Mouse (Mus musculus): ENCODE results near the gene Ttll2.
"Not testable (repeated sequence)": the region's sequence is repeated elsewhere in the genome, so short reads cannot be mapped to it uniquely, and the experiment has no call there.

Gene Ttll2

GRCm38 (mm10) chr17:7352596-7352995 lies at the start of gene Ttll2:
Ttll2 (minus strand) TSS chr17:7352696.
- in situ Hi-C loops (cut with MboI, MseI): loop anchor here in 1 of 2 experiments (10.0 kb wide), 1 partner anchor 58 kb away; no protein-coding TSS in a partner anchor

GRCm38 (mm10) chr17:7399770-7400169 lies 47.3 kb upstream of the Ttll2 start:
- in situ Hi-C loops (cut with MboI, MseI): not testable (repeated sequence)

GRCm38 (mm10) chr17:7398198-7398847 lies 45.8 kb upstream of the Ttll2 start:
- in situ Hi-C loops (cut with MboI, MseI): not testable (repeated sequence)

- in situ Hi-C loops (cut with MboI, MseI): not testable (repeated sequence)
Measured at GRCm38 (mm10) chr17:7397079-7397478, 44.6 kb upstream of the Ttll2 start.

- in situ Hi-C loops (cut with MboI, MseI): not testable (repeated sequence)
Measured at GRCm38 (mm10) chr17:7396288-7396687, 43.8 kb upstream of the Ttll2 start.

GRCm38 (mm10) chr17:7395671-7396070 lies 43.2 kb upstream of the Ttll2 start:
- in situ Hi-C loops (cut with MboI, MseI): not testable (repeated sequence)

- in situ Hi-C loops (cut with MboI, MseI): not testable (repeated sequence)
Measured at GRCm38 (mm10) chr17:7395116-7395515, 42.6 kb upstream of the Ttll2 start.

GRCm38 (mm10) chr17:7389898-7390297 lies 37.4 kb upstream of the Ttll2 start:
- in situ Hi-C loops (cut with MboI, MseI): not testable (repeated sequence)

- in situ Hi-C loops (cut with MboI, MseI): not testable (repeated sequence)
Measured at GRCm38 (mm10) chr17:7388958-7389356, 36.5 kb upstream of the Ttll2 start.

- in situ Hi-C loops (cut with MboI, MseI): not testable (repeated sequence)
Measured at GRCm38 (mm10) chr17:7388341-7388957, 36.0 kb upstream of the Ttll2 start.

GRCm38 (mm10) chr17:7386016-7386415 lies 33.5 kb upstream of the Ttll2 start:
- in situ Hi-C loops (cut with MboI, MseI): not testable (repeated sequence)

GRCm38 (mm10) chr17:7385364-7385763 lies 32.9 kb upstream of the Ttll2 start, which contains the start of gene Unc93a2:
Unc93a2 (minus strand) TSS chr17:7385464.
- in situ Hi-C loops (cut with MboI, MseI): not testable (repeated sequence)

GRCm38 (mm10) chr17:7383167-7384143 lies 31.0 kb upstream of the Ttll2 start:
- in situ Hi-C loops (cut with MboI, MseI): not testable (repeated sequence)

- in situ Hi-C loops (cut with MboI, MseI): not testable (repeated sequence)
Measured at GRCm38 (mm10) chr17:7382711-7383110, 30.2 kb upstream of the Ttll2 start.

GRCm38 (mm10) chr17:7377907-7378306 lies 25.4 kb upstream of the Ttll2 start:
- in situ Hi-C loops (cut with MboI, MseI): not testable (repeated sequence)

- in situ Hi-C loops (cut with MboI, MseI): not testable (repeated sequence)
Measured at GRCm38 (mm10) chr17:7376951-7377700, 24.6 kb upstream of the Ttll2 start.

GRCm38 (mm10) chr17:7371879-7372278 lies 19.4 kb upstream of the Ttll2 start, which contains the start of gene Gm49630:
Gm49630 (minus strand) TSS chr17:7371979.
- in situ Hi-C loops (cut with MboI, MseI): not testable (repeated sequence)

GRCm38 (mm10) chr17:7369401-7369800 lies 16.9 kb upstream of the Ttll2 start:
- in situ Hi-C loops (cut with MboI, MseI): not testable (repeated sequence)

GRCm38 (mm10) chr17:7366676-7367374 lies 14.3 kb upstream of the Ttll2 start:
- in situ Hi-C loops (cut with MboI, MseI): not testable (repeated sequence)

- in situ Hi-C loops (cut with MboI, MseI): not testable (repeated sequence)
Measured at GRCm38 (mm10) chr17:7366265-7366664, 13.8 kb upstream of the Ttll2 start.

All from T-helper 17 cell (primary cell).